Mouse (Mus musculus): ENCODE measurements at regions not wholly inside any gene's neighbourhood (a gene's known extent, or its start where the extent isn't known, plus 50 kb on each side); places are given as distances from the start of the nearest gene placed in this dataset.

- DNase-seq (ENCODE audit: extremely low spot score in 1 of 2, low spot score in 1 of 2): no peak
These were observed 690.5 kb downstream of the Gbe1 start for GRCm38 (mm10) chr16:71004211-71004610.

GRCm38 (mm10) chr16:71043381-71043780 is 729.6 kb downstream of the Gbe1 start:
- no peak for DNase-seq (ENCODE audit: extremely low spot score in 1 of 2, low spot score in 1 of 2)

GRCm38 (mm10) chr16:71054258-71054657 is 740.5 kb downstream of the Gbe1 start:
- DNase-seq (ENCODE audit: extremely low spot score in 1 of 2, low spot score in 1 of 2): no peak

- peak in 1 of 2 experiments; percentile 1 for DNase-seq (ENCODE audit: extremely low spot score in 1 of 2, low spot score in 1 of 2)
These were observed 749.0 kb downstream of the Gbe1 start for GRCm38 (mm10) chr16:71062754-71063153.

GRCm38 (mm10) chr16:71063361-71063932 is 749.7 kb downstream of the Gbe1 start:
- DNase-seq (ENCODE audit: extremely low spot score in 1 of 2, low spot score in 1 of 2): no peak

- DNase-seq (ENCODE audit: extremely low spot score in 1 of 2, low spot score in 1 of 2): no peak
These were observed 756.4 kb downstream of the Gbe1 start for GRCm38 (mm10) chr16:71070186-71070585.

- DNase-seq (ENCODE audit: extremely low spot score in 1 of 2, low spot score in 1 of 2): no peak
These were observed 789.1 kb downstream of the Gbe1 start for GRCm38 (mm10) chr16:71102829-71103228.

- DNase-seq (ENCODE audit: extremely low spot score in 1 of 2, low spot score in 1 of 2): peak in 1 of 2 experiments; percentile 20
These were observed 795.2 kb downstream of the Gbe1 start for GRCm38 (mm10) chr16:71108979-71109378.

- no peak for DNase-seq (ENCODE audit: extremely low spot score in 1 of 2, low spot score in 1 of 2)
These were observed 800.6 kb downstream of the Gbe1 start for GRCm38 (mm10) chr16:71114301-71114700.

- no peak for DNase-seq (ENCODE audit: extremely low spot score in 1 of 2, low spot score in 1 of 2)
These were observed 807.0 kb downstream of the Gbe1 start for GRCm38 (mm10) chr16:71120706-71121105.

GRCm38 (mm10) chr16:71123616-71124015 is 809.9 kb downstream of the Gbe1 start:
- no peak for DNase-seq (ENCODE audit: extremely low spot score in 1 of 2, low spot score in 1 of 2)

GRCm38 (mm10) chr16:71132826-71133225 is 819.1 kb downstream of the Gbe1 start:
- no peak for DNase-seq (ENCODE audit: extremely low spot score in 1 of 2, low spot score in 1 of 2)

- no peak for DNase-seq (ENCODE audit: extremely low spot score in 1 of 2, low spot score in 1 of 2)
These were observed 824.9 kb downstream of the Gbe1 start for GRCm38 (mm10) chr16:71138668-71139067.

Data from frontal cortex, adult 2 months (tissue).